Mouse (Mus musculus) small intestine, adult 2 months (tissue): Measurements from ENCODE around the gene Lmnb2. TPM values are rescaled to one million over a fixed set of nuclear protein-coding genes. Genes with fewer than 3 reads are reported as not detected.
A peak's percentile ranks its signal among the peaks of the same experiment; 100 is the strongest.

Experiments
- H3K27ac ChIP-seq: fragments of 200-500 bp; 2 replicates; pipeline ENCODE4 v1.5.1; 2012; ENCODE audit warnings: low read depth, low read length, control low read depth, inconsistent platforms; ENCODE audit not compliant: insufficient read depth
- H3K27me3 ChIP-seq: fragments of 200-500 bp; 2 replicates; pipeline ENCODE4 v1.6.1; 2012; ENCODE audit warnings: mild to moderate bottlenecking, moderate library complexity, low read length, inconsistent platforms; ENCODE audit not compliant: control insufficient read depth, insufficient read depth
- H3K36me3 ChIP-seq: fragments of 200-500 bp; 2 replicates; pipeline ENCODE4 v1.6.1; 2012; ENCODE audit warnings: mild to moderate bottlenecking, low read length, control low read depth, inconsistent platforms; ENCODE audit not compliant: control insufficient read depth, insufficient read depth
- H3K4me1 ChIP-seq: fragments of 200-500 bp; 2 replicates; pipeline ENCODE4 v1.6.1; 2012; ENCODE audit warnings: low read length, inconsistent platforms, mixed read lengths; ENCODE audit not compliant: control insufficient read depth, insufficient read depth, insufficient read length
- H3K4me3 ChIP-seq: fragments of 200-500 bp; 2 replicates; pipeline ENCODE4 v1.5.1; 2012; ENCODE audit warnings: low read depth, mild to moderate bottlenecking, control low read depth, inconsistent platforms, low read length, moderate library complexity
- CTCF ChIP-seq: fragments of 200-500 bp; IDR thresholded peaks from 2 replicates; pipeline ENCODE4 v1.5.1; 2012; ENCODE audit warnings: low read depth, mild to moderate bottlenecking, control low read depth, inconsistent platforms, low read length, moderate library complexity, mixed read lengths; ENCODE audit not compliant: insufficient replicate concordance, insufficient read length; ENCODE audit errors: extremely low read depth
- POLR2A ChIP-seq: fragments of 200-500 bp; IDR thresholded peaks from 2 replicates; pipeline ENCODE4 v1.6.1; 2012; ENCODE audit warnings: low read depth, mild to moderate bottlenecking, control low read depth, inconsistent platforms, low read length, moderate library complexity
- WGBS: fragments of 180-500 bp; shearing (Covaris S2); methylation state at CpG from one replicate; pipeline ENCODE4 v1.1.7; 2018; 5-methylcytosine and 5-hydroxymethylcytosine counted together
- polyA plus RNA-seq: library from polyadenylated mRNA; depleted of rRNA; stranded (reverse); fragments of >200 nt; gene quantifications from 2 replicates; pipeline ENCODE4 v1.2.3, GENCODE M21; 2012

Lmnb2 gene
- polyA plus RNA-seq, 1 experiment: 29.2 TPM

- peaks cover 56% of the 10 kb centered on the region for H3K4me1 ChIP-seq
- WGBS: 24% methylated on average over 15 of the region's 15 CpGs
These were observed 20.9 kb upstream of the Lmnb2 start for GRCm38 (mm10) chr10:80938831-80939550.

GRCm38 (mm10) chr10:80937646-80938045 lies 19.6 kb upstream of the Lmnb2 start:
- no peaks in the 10 kb centered on the region for H3K27me3 ChIP-seq
- WGBS: 5% methylated on average over 8 of the region's 8 CpGs
- H3K4me1 ChIP-seq: peaks cover 64% of the 10 kb centered on the region
- peak overlapping the region; percentile 25; the same call in 1 of the 2 replicates for H3K27ac ChIP-seq
- H3K4me3 ChIP-seq: no peak overlapping the region
- TF ChIP-seq POLR2A: no peak
- no peak for TF ChIP-seq CTCF
- no peaks in the 10 kb centered on the region for H3K36me3 ChIP-seq

More at GRCm38 (mm10) chr10:80938831-80939550, 20.9 kb upstream of the Lmnb2 start:
- no peaks in the 10 kb centered on the region for H3K36me3 ChIP-seq
- TF ChIP-seq POLR2A (no peak), CTCF (no peak)
- peak overlapping the region; percentile 54; the same call in 1 of the 2 replicates for H3K4me3 ChIP-seq
- H3K27me3 ChIP-seq: no peaks in the 10 kb centered on the region
- no peak overlapping the region; the same call in 1 of the 2 replicates for H3K27ac ChIP-seq

DNA sequence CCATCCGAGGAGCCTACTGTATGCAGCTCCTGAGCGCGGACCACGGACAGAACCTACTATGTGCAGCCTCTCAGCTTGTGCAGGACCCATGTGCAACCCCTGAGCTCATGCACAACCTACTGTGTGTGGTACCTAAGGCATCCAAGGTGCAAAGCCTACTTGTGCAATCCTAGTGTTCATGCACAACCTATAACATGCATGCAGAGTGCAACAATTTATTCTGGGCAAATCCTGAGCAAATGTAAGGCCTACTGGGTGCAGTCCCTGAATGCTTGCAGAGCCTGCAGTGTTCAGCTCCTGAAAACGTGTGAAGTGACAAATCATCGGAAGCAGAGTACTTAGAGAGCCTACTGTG lies 18.7 kb upstream of the Lmnb2 start:
- WGBS: 14% methylated on average over 6 of the region's 6 CpGs
- peaks cover 72% of the 10 kb centered on the region for H3K4me1 ChIP-seq
- 0 out of 2 replicates have a peak overlapping the region, but pooled peaks have one; percentile 38 for H3K4me3 ChIP-seq
- TF ChIP-seq CTCF: no peak
- TF ChIP-seq POLR2A: no peak
- no peaks in the 10 kb centered on the region for H3K36me3 ChIP-seq
- no peak overlapping the region for H3K27ac ChIP-seq
- H3K27me3 ChIP-seq: no peaks in the 10 kb centered on the region

DNA sequence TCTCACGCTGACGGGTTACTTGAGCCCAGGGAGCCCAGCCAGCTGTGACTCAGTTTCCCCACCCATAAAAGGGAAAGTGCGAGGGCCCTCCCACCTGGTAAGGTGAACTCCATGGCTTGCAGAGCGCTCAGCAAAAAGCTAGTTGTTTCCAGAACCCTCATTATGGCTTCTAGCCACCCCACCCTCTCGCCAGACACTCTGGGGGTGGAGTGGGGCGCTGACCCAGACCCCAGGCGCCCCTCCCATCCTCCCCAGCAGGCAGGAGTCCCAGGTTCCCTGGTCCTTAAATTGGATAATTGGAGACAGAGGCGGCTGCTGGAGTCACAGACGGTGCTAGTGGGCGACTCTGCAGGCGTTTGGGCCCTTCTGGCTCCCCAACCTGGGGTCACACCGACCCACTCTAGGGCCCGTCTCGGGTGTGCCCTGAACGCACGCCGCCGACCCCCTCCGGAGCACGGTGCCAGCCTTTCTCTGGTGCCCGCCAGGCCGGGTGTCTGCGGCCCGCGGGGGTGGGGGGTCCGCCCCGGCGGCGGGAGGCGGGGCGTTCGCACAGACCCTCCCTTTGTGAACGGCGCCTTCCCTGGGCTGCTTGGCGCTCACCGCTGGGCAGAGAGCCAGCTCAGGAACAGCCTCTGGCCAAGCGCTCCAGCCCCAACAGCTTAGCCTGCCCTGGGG lies 18.2 kb upstream of the Lmnb2 start:
- Histone ChIP-seq H3K4me3 (peak overlapping the region; percentile 38), H3K27me3 (no peaks in the 10 kb centered on the region), H3K27ac (no peak overlapping the region), H3K36me3 (no peaks in the 10 kb centered on the region), H3K4me1 (peaks cover 75% of the 10 kb centered on the region)
- TF ChIP-seq POLR2A (no peak), CTCF (no peak)
- WGBS: 7% methylated on average over 37 of the region's 37 CpGs

DNA sequence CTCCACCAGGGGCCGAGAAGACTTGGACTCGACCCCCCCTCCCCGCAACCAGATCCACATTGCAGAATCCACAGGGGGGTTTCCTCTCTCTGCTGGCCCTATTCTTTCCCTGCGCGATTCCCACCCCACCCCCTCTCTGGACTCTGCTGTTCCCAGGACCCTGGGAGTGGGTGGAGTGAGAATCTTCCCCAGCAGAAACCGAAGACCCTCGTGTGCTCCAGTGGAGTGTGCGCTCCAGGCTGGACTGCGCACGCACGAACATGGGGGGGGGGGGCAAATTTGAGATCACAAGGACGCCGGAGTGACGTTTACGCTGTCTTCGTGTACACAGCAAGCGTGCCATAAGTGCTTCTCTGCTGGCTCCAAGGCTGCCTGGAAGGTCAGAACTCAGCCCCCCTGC lies 17.7 kb upstream of the Lmnb2 start:
- Histone ChIP-seq H3K27ac (no peak overlapping the region), H3K4me3 (no peak overlapping the region), H3K27me3 (no peaks in the 10 kb centered on the region), H3K4me1 (peaks cover 72% of the 10 kb centered on the region), H3K36me3 (no peaks in the 10 kb centered on the region)
- WGBS: 34% methylated on average over 17 of the region's 17 CpGs
- no peak for TF ChIP-seq POLR2A
- TF ChIP-seq CTCF: no peak

DNA sequence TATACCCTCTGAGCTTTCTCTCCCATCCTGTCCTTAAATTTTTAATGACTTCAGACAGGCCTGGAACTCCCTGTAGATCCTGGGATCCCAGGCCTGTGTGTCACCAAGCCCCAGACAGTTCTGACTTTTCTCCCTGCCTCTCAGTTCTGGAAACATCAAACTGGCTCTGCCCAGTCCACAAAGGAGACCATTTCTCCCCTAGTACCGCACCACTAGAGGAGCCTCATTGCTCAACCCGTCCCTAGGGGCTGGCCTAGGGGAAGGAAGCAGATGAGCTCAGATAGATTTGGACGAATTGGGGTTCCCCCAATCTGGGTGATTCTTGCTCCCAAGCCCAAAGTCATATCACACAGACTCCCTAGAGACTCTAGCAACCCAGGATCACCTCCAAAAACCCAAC lies 17.2 kb upstream of the Lmnb2 start:
- H3K4me3 ChIP-seq: no peak overlapping the region
- no peaks in the 10 kb centered on the region for H3K36me3 ChIP-seq
- no peaks in the 10 kb centered on the region for H3K27me3 ChIP-seq
- WGBS: 63% methylated on average over 3 of the region's 3 CpGs
- H3K27ac ChIP-seq: no peak overlapping the region
- peaks cover 67% of the 10 kb centered on the region for H3K4me1 ChIP-seq
- TF ChIP-seq CTCF: no peak
- no peak for TF ChIP-seq POLR2A
